Mouse (Mus musculus): ENCODE data around the gene Slc35e4.
"Not testable (repeated sequence)": the region's sequence is repeated elsewhere in the genome, so short reads cannot be mapped to it uniquely, and the experiment has no call there.

Slc35e4 gene

DNA sequence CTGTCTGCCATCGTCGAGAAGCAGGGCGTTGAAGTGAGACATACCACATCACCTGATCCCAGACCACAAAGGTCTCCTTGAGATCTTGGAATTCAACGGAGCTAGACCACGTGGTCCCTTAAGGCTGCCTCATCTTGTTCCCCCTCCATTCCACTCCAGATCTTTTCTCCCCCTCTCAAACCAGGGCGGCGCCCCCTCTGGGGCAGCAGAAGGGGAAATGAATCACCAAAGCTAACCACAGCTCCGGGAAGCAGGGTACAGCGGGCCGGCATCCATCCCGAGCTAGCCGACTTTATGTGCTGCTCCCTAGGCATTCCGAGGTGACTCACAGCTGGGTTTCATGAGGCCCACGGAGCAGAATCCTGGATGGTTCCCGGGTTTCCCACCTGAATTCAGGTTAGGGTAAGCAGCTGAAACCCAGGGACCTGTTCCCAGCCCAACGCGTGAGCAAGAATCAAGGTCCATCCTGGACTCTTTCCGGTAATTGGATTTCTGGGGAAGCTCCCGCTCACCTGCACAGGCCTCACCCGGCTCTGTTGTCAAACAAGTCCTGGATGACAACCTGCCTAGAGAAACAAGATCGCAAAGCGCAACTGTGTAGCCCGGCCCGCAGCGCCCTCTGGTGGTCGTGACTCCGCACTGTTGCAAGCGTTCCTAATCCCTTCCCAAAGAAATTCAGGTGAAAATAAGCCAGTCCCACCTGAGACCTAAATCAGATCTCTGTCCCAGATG lies at the start of gene Slc35e4:
TSS of gene Slc35e4 (minus strand) at position 556 of the 732 bp plus-strand sequence.
- peak; percentile 72 to 90 for DNase-seq (ENCODE audit: low spot score in 2 of 2)

GRCm38 (mm10) chr11:3963610-3964415 lies 49.3 kb upstream of the Slc35e4 start, which contains the start of gene Pes1:
Gene Pes1 (plus strand): TSS chr11:3963975.
- peak in 1 of 2 experiments; percentile 64 for DNase-seq (ENCODE audit: low spot score in 2 of 2)

DNA sequence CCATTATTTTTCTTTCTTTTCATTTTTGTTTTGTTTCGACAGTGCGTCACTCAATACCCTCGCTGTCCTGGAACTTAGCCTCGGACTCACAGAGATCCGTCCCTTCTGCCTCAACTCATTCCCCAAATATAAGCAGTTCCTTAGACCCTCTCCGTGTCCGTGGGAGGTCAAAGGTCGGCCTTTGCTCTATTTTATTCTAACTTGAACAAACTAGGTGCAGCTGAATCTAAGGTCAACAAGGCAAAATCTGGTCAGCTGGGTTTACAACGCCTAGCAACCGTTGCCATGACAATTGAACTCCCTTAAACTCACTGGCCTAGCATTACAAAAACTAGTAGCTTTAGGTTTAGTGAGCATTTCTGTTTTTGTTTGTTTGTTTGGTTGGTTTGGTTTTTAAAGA lies 48.7 kb upstream of the Slc35e4 start:
- DNase-seq (ENCODE audit: low spot score in 2 of 2) = no peak

DNA sequence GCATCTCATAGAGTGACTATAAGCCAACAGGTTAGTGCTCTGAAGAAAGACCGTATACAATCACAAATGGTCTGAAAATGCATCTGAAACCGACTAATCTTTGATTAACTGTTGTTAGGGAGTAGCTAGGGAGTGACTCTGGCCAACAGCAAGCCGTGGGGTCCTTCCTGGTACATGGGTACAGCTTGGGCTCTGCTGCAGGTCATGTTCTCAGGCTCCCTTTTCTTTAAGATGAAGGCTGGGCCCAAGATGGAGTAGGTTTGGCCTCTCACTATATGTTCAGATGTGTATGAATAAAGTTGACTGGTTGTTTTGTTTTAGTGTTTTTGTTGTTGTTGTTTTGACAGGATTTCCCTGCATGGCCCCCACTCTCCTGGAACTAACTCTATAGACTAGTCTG lies 47.3 kb upstream of the Slc35e4 start:
- no peak for DNase-seq (ENCODE audit: low spot score in 2 of 2)

GRCm38 (mm10) chr11:3960901-3961300 lies 46.4 kb upstream of the Slc35e4 start:
- DNase-seq (ENCODE audit: low spot score in 2 of 2) = no peak

GRCm38 (mm10) chr11:3955371-3955770 lies 40.9 kb upstream of the Slc35e4 start:
- DNase-seq (ENCODE audit: low spot score in 2 of 2) = not testable (repeated sequence)

GRCm38 (mm10) chr11:3954876-3955275 lies 40.4 kb upstream of the Slc35e4 start:
- DNase-seq (ENCODE audit: low spot score in 2 of 2) = not testable (repeated sequence)

DNA sequence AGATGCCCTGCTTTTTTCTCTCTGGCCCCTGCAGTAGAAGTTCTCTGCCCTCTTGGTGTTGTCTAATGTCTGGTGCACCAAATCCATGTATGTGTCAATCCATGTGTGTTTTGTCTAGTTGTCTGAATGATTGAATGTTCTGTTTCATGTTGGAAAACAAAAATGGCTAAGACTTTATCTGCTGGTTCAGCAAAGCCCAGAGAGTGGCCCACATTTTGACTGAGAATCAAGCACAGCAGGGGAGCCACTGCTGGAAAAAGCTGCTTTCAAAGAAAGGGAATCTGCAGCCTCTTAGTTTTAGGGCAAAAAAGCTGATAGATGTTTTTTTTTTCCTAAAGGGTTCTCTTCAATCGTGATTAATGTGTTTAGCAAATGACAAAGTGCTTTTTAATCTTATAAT lies 31.9 kb upstream of the Slc35e4 start:
- no peak for DNase-seq (ENCODE audit: low spot score in 2 of 2)

DNA sequence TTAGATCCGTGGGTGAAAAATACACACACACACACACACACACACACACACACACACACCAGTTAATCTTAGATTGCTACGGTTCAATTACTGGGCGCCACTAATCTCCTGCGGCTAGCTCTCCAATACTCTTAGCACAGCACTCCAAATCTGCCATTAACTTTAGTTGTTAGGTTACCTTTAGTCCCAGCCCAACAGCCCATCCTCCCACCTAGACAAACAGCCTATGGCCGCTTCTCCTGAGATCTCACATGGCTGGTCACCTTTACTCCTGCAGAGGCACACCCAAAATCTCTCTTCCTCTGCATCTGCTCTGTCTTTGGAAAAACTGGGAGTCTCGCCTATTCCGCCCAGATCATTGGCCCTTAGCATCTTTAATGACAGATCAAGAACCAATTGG lies 26.9 kb upstream of the Slc35e4 start:
- DNase-seq (ENCODE audit: low spot score in 2 of 2) = no peak

- DNase-seq (ENCODE audit: low spot score in 2 of 2) = no peak
Measured at GRCm38 (mm10) chr11:3937321-3937874, 22.9 kb upstream of the Slc35e4 start.

- DNase-seq (ENCODE audit: low spot score in 2 of 2) = no peak
Measured at GRCm38 (mm10) chr11:3936318-3936717, 21.9 kb upstream of the Slc35e4 start.

DNA sequence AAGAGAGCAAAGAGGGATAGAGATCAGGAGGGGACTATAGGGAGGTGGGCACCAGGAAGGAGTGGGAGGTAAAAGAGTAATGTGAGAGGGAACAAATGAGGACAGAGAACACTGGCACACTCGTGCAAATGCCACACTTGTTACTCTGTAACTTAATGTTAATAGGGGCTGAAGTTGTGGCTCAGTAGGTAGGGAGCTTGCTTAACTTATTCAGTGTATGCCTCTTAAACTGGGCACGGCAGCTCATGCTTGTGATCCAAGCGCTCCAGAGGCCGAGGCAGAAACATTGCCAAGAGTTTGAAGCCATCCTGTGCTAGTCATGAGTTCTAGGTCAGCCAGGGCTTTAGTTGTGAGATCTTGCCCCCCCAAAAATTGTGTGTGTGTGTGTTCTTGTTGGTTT lies 20.7 kb upstream of the Slc35e4 start:
- DNase-seq (ENCODE audit: low spot score in 2 of 2) = no peak

DNA sequence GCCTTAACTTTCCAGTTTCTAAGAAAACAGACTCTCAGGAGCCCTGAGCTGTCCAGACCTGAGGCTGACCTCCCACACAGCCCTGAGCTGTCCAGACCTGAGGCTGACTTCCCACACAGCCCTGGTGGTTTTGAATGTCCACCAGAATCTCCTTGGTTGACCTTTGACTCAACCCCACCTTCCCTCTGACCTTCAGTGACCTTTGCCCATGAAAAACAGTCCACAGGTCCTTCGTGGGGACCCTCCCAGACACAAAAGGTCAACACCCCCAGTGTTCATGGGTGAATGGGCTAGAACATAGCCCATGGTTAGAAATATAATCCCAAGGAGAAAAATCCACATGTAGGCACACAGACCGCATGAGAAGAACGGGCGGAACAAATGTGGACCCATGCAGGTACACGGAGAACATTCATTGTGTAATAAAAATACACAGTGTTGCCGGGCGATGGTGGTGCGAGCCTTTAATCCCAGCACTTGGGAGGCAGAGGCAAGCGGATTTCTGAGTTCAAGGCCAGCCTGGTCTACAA lies 19.4 kb upstream of the Slc35e4 start:
- no peak for DNase-seq (ENCODE audit: low spot score in 2 of 2)

GRCm38 (mm10) chr11:3931511-3932211 lies 17.2 kb upstream of the Slc35e4 start, which contains the start of gene Tcn2:
Gene Tcn2 (minus strand): TSS chr11:3932159.
- DNase-seq (ENCODE audit: low spot score in 2 of 2) = peak in 1 of 2 experiments; percentile 71

GRCm38 (mm10) chr11:3930931-3931330 lies 16.5 kb upstream of the Slc35e4 start:
- no peak for DNase-seq (ENCODE audit: low spot score in 2 of 2)

- DNase-seq (ENCODE audit: low spot score in 2 of 2) = no peak
Measured at GRCm38 (mm10) chr11:3930019-3930418, 15.6 kb upstream of the Slc35e4 start.

- DNase-seq (ENCODE audit: low spot score in 2 of 2) = no peak
Measured at GRCm38 (mm10) chr11:3925916-3926315, 11.5 kb upstream of the Slc35e4 start.

GRCm38 (mm10) chr11:3922731-3923130 lies 8.3 kb upstream of the Slc35e4 start:
- DNase-seq (ENCODE audit: low spot score in 2 of 2) = no peak

- DNase-seq (ENCODE audit: low spot score in 2 of 2) = no peak
Measured at GRCm38 (mm10) chr11:3922115-3922514, 7.7 kb upstream of the Slc35e4 start.

DNA sequence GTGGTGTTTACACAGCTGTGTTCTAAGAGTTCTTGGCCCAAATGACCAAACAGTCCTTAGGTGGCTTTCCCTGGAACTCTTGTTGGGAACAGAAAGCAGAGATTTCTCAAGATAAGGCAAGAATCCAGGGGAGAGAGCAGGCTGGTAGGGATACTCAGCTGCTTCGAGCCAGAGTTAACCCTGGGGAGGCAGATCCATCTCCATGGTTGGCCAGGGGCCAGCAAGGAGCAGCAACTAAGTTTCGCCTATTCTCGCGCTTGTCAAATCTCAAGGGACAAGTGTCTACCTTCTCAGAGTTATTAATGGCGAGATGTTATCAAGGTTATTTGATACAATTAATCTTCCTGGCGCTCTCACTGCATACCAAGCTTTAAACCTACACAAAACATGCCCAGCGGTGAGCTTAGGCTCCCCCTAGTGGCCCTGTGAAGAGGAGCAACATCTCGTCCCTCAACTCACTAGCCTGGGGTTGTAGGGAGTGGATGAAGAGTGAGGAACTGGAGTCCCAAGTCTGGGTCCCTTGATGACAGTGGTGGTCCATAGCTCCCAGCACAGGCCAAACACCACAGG lies 6.9 kb upstream of the Slc35e4 start:
- peak in 1 of 2 experiments; percentile 45 for DNase-seq (ENCODE audit: low spot score in 2 of 2)

DNA sequence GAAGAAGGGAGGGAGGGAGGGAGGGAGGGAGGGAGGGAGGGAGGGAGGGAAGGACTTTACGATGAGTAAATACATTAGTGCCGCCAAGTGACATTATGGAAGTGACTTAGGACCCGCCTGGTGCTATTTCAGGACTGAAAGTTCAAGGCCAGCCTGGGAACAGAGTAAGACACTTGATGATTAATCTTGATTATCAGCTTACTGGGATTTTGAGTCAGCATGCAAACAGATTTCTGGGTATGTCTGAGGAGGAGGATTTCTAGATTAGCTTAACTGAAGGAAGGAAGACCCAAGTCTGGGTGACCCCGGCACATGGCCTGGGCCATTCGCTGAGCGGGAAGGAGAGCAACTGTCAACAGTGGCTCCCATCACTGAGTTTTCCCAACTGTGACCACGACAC lies 6.0 kb upstream of the Slc35e4 start:
- no peak for DNase-seq (ENCODE audit: low spot score in 2 of 2)

All from cerebellum, postnatal 4 days (tissue).